Mouse (Mus musculus) A20 (cell line): Measurements from ENCODE around the gene Zdhhc9.

Experiments used
- DNase-seq: peaks from one replicate; pipeline ENCODE4 v3.0.0-alpha.2; 2011; ENCODE audit warnings: low read depth, low spot score

Gene Zdhhc9

GRCm38 (mm10) chrX:48208519-48209185 is at the start of gene Zdhhc9:
Zdhhc9 (minus strand) TSS chrX:48208878.
- DNase-seq: peak; percentile 94

DNA sequence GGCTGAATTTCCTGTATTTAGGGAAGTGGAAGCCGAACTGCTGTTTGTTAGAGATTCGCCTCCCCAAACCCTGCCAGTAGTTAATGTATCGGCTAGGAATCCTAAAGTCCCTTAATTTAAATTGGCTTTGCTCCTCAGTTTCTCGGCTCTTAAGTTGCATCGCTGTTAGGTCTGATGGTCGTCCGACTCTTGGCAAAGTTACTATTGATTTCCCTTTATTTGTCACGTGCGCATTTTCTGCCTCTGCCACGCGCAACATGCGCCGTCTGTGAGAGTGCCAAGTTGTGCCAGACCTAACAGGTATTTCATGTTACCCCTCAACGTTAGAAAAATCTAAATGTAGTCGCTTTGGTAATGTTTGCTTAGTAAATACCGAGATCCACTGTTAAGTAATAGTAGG is 48.3 kb upstream of the Zdhhc9 start:
- no peak for DNase-seq

DNA sequence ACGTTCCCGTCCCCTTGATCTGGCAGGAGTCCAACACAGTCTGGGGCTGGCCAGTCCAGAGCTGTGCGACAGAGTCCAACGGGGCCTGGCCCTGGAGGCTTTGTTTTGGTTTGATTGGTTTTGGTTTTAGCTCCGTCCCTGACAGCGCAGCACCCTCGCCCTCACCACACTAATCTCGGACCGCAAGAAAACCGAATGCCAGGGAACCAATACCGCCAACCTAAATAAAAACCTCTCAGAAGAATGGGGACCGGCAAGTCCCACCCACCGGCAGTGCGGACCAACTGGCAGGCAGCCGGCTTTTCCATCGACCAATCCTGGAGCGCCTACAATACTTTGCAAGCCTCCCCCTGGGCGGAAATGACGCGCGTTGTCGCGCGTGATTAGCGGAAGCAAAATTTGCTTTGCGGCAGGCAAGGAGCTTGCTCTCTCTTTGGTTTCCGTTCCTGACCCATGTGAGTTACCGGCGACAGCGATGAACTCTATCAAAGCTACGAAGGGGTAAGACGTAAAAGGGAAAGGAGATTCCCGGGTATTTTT is 47.9 kb upstream of the Zdhhc9 start, which contains the start of gene Utp14a:
TSS of gene Utp14a (plus strand) at position 395 of the 540 bp plus-strand sequence.
- peak; percentile 93 for DNase-seq

- peak; percentile 70 for DNase-seq
Observed at GRCm38 (mm10) chrX:48255830-48256428, 47.3 kb upstream of the Zdhhc9 start.

DNA sequence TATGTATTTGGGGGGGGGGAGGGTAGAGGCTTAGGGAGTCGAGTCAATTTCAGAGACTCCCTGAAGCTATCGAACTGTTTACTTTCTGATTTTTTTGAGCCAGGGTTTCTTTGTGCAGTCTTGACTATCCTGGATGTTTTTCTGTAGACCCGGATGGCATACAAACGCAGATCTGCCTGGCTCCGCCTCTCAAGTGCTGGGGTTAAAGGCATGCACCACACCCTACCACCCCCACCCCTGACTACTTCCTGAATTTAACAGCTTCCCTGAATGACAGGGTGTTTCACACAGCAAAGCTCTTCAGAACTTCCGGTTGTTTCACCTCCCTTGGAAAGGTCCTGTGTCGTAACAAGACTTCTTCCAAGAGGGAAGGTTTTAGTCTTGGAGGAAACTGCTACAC is 25.7 kb upstream of the Zdhhc9 start:
- DNase-seq: peak; percentile 70

DNA sequence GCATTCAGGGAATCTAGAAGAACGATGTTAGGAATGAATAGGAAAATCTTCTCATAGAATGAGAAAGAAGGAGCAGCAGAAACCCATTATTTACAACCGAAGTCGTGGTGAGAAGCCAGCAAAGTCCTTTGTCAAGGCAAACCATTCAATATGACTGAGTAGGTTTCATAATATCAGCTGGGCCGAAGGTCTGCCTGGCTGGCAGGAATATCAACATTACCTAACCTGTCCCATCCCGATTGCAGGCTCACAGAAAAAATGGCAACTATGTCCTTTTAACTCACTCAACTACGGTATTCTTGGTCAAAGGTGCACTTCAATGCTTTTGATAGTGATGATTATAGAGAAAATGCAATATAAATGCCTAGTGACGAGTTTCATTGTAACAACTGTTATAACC is 17.5 kb upstream of the Zdhhc9 start:
- no peak for DNase-seq

DNA sequence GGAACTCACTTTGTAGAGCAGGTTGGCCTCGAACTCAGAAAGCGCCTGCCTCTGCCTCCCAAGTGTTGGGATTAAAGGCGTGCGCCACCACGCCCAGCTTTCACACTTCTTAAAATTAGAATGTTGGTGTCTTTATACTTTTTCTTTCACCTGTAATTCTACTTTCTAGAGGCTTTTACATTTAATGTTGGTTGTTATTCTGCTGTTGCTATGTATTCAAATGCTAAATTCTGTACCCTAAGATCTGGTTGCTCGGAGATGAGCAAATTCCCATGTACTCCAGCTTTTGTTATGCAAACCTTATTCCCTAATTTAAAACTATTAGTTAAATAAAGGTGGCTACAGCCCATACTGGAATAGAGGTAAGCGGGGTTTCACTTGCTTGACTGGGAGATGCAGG is 14.0 kb upstream of the Zdhhc9 start:
- no peak for DNase-seq

- DNase-seq: no peak
Observed at GRCm38 (mm10) chrX:48219468-48219867, 10.8 kb upstream of the Zdhhc9 start.

- DNase-seq: peak; percentile 18
Observed at GRCm38 (mm10) chrX:48209746-48210145, 1.1 kb upstream of the Zdhhc9 start.

GRCm38 (mm10) chrX:48207761-48208487 is 754 bp downstream of the Zdhhc9 start:
- DNase-seq: peak; percentile 18

- DNase-seq: peak; percentile 64
Observed at GRCm38 (mm10) chrX:48204469-48204868, 4.2 kb downstream of the Zdhhc9 start.

GRCm38 (mm10) chrX:48203763-48204162 is 4.9 kb downstream of the Zdhhc9 start:
- DNase-seq: no peak

GRCm38 (mm10) chrX:48202995-48203394 is 5.7 kb downstream of the Zdhhc9 start:
- no peak for DNase-seq

DNA sequence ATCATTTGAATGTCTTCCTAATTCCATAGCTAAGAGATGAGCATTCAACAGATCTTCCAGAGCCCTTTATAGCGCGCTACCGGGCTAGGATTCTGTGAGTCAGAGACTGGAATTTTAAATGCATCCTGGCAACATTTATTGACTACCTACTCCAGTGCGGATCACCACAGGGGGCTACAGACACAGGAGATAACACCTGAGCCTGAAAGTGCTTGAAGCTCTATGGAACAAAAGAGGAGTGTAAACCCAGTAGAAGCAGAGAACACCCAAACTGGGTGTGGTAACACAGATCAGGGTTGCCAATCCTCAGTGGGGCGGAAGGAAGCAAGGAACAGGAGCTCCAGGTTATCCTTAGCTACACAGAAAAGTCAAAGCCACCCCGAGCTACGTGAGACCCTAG is 6.2 kb downstream of the Zdhhc9 start:
- DNase-seq: no peak

- no peak for DNase-seq
Observed at GRCm38 (mm10) chrX:48201973-48202372, 6.7 kb downstream of the Zdhhc9 start.

GRCm38 (mm10) chrX:48200699-48201098 is 8.0 kb downstream of the Zdhhc9 start:
- DNase-seq: no peak

DNA sequence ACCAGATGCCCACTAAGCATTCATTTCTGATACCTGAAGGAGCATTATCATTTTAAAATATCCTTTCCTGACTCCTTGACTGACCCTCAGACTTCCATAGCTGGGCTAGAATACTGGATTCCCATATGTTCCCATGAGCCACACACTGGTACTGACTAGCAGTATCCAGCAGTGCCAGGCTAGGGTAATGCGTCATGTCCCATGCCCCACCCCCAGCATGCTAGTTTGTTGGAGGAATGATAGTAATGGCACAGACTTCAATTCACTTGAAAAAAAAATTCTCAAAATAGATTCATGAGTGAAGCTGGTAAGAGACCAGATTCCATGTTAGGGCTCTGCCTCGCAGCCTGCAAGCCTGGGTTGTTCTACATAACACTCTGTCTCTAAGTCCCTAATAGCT is 9.7 kb downstream of the Zdhhc9 start:
- DNase-seq: no peak

GRCm38 (mm10) chrX:48197856-48198255 is 10.8 kb downstream of the Zdhhc9 start:
- DNase-seq: no peak

- DNase-seq: no peak
Observed at GRCm38 (mm10) chrX:48193235-48194152, 15.2 kb downstream of the Zdhhc9 start.

DNA sequence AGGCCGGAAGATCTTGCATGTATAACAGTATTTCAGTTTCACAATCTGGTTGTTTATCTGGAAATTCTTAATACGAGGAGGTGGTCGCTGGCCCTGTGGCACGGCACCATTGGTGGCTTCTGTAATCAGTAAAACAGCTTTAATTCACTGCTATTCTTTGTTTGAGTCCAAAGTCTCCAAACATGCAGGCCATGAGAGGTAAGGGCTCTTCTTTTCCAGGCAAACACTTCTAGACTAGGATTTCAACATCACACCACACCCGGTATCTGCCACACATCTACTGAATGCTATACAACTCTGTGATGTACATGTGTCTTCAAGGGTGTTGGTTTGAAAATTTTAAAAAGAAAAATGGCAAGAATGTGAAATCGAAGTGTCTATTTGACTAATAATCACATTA is 17.4 kb downstream of the Zdhhc9 start:
- no peak for DNase-seq

- DNase-seq: no peak
Observed at GRCm38 (mm10) chrX:48184703-48185102, 24.0 kb downstream of the Zdhhc9 start.
